Mouse (Mus musculus) cerebellum, adult 2 months (tissue): ENCODE measurements at regions not wholly inside any gene's neighbourhood (a gene's known extent, or its start where the extent isn't known, plus 50 kb on each side); places are given as distances from the start of the nearest gene placed in this dataset.

Source experiments
- CTCF ChIP-seq: fragments of 200-500 bp; IDR thresholded peaks from 2 replicates; pipeline ENCODE4 v1.5.1; 2011; ENCODE audit warnings: low read depth, mild to moderate bottlenecking, control low read depth, low read length, moderate library complexity, borderline replicate concordance; ENCODE audit not compliant: insufficient read depth
- POLR2A ChIP-seq: fragments of 200-500 bp; IDR thresholded peaks from 2 replicates; pipeline ENCODE4 v1.6.1; 2011; ENCODE audit warnings: low read length, control low read depth, borderline replicate concordance; ENCODE audit not compliant: insufficient read depth

GRCm38 (mm10) chr6:79500649-79501048 lies 317.1 kb upstream of the Gm20594 start:
- TF ChIP-seq CTCF (no peak), POLR2A (no peak)
